Mouse (Mus musculus): ENCODE measurements around the gene Ms4a6c. TPM values are rescaled to one million over a fixed set of nuclear protein-coding genes. Genes with fewer than 3 reads are reported as not detected.
"Not testable (repeated sequence)": the region's sequence is repeated elsewhere in the genome, so short reads cannot be mapped to it uniquely, and the experiment has no call there.

The Ms4a6c gene
- total and polyA plus RNA-seq, 2 experiments from 2014 or later = 2.3 to 3.3 TPM

DNA sequence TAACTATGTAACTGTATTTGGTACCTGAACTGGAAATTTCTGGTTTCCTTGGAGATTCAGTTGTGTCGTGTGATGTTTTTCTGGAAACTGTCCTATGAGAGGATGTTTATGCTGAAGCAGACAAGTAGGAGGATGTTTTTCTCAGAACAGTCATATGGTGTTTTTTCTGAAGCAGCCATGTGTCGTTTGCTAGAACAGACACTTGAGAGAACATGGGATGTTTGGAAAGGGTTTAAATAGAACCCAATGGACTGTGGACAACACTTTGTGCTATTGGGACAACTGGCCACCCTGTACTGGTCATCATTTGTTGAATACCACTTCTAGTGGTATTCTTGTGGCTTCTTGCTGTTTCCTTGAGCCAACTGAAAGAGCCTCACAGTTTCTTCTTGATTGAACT is 16.6 kb downstream of the Ms4a6c start, which contains the start of gene Gm8369:
Gene Gm8369, plus strand, starts transcription at position 193 of the 400 bp plus-strand sequence.
- H3K27ac ChIP-seq = no peak within 1 kb of the TSS
- no peak within 1 kb of the TSS for H3K9ac ChIP-seq (replicated peaks; ENCODE audit: low read length)
- H3K4me2 ChIP-seq (ENCODE audit: low read depth, low read length) = no peak within 1 kb of the TSS
- TF ChIP-seq CTCF (IDR thresholded peaks at IDR 0.05; ENCODE audit: low read depth) = no peak
- no peak for ATAC-seq
- no peaks in the 10 kb centered on the region for H3K27me3 ChIP-seq (ENCODE audit: insufficient read depth, low read length)
- H3K4me3 ChIP-seq (ENCODE audit: low read length) = no peak within 1 kb of the TSS
- no peaks in the 10 kb centered on the region for H3K4me1 ChIP-seq (ENCODE audit: insufficient read depth, low read length)
- no peak for DNase-seq (ENCODE audit: low spot score)
- 74% methylated on average over 2 of the region's 2 CpGs for WGBS
- H3K36me3 ChIP-seq (ENCODE audit: insufficient read depth, low read length) = no peaks in the 10 kb centered on the region
- H3K9me3 ChIP-seq (ENCODE audit: low read length) = no peaks in the 10 kb centered on the region

DNA sequence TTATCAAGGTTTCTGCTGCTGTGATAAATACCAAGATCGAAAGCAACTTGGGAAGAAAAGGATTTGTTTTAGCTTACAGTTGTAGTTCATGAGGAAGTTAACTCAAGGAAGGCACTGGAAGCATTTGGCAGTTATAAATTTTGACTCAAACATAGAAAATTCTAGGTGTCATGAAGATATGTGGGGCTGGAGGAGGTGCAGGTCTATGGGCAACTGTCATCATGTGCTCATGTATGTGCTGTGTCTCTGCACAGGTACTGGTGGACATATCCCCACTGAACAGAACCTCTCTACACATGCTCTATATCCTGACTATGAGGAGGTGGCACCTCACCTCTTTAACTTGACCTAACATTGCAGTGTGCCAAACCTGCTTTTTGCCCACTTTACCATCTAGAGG is 17.4 kb downstream of the Ms4a6c start:
- Histone ChIP-seq H3K9ac (replicated peaks; ENCODE audit: low read length) (no peak overlapping the region), H3K27me3 (ENCODE audit: insufficient read depth, low read length) (no peaks in the 10 kb centered on the region)
- 93% methylated on average over 1 of the region's 1 CpGs for WGBS

DNA sequence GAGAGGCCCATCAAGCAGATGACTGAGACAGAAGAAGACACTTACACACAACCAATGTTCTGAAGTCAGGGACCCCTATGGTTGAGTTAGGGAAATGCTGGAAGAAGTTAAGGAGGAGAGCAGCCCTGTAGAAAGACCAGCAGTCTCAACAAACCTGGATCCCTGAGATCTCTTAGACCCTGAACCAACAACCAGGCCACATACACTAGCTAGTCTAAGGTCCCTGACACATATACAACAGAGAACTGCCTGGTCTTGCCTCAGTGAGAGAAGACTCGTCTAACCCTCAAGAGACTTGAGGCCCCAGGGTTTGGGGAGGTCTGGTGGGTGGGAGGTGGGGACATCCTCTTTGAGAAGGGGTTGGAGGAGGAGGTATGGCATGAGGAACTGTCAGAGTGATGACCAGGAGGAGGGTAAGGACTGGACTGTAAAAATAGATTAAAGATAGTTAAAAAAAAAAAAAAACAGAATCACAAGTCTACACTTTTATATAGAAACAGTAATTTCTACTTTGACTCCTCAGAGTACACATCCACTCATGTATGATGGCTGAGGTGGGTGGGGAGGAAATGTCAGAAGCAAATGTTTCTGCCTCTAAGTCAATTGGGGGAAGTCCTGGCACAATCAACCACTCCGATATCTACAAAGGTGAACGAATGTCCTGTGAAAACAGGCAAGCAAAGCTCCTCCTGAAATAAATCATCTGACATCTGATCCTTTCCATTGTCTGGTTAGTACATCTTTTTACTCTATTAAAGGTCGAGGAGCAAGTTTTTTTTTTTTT is 22.4 kb downstream of the Ms4a6c start:
- Histone ChIP-seq H3K4me3 (ENCODE audit: low read length) (no peak overlapping the region), H3K27me3 (ENCODE audit: insufficient read depth, low read length) (no peaks in the 10 kb centered on the region), H3K4me2 (ENCODE audit: low read depth, low read length) (no peak overlapping the region), H3K4me1 (ENCODE audit: insufficient read depth, low read length) (no peaks in the 10 kb centered on the region), H3K9ac (replicated peaks; ENCODE audit: low read length) (no peak overlapping the region), H3K9me3 (ENCODE audit: low read length) (no peaks in the 10 kb centered on the region), H3K36me3 (ENCODE audit: insufficient read depth, low read length) (no peaks in the 10 kb centered on the region), H3K27ac (no peak overlapping the region)
- 77% methylated on average over 4 of the region's 4 CpGs for WGBS
- no peak for DNase-seq (ENCODE audit: low spot score)
- no peak for ATAC-seq
- no peak for TF ChIP-seq CTCF (IDR thresholded peaks at IDR 0.05; ENCODE audit: low read depth)

More for the DNA sequence above, 17.4 kb downstream of the Ms4a6c start:
- H3K4me3 ChIP-seq (ENCODE audit: low read length) = no peak overlapping the region
- no peaks in the 10 kb centered on the region for H3K9me3 ChIP-seq (ENCODE audit: low read length)
- no peak for DNase-seq (ENCODE audit: low spot score)
- ATAC-seq = no peak
- no peak overlapping the region for H3K27ac ChIP-seq
- no peak overlapping the region for H3K4me2 ChIP-seq (ENCODE audit: low read depth, low read length)
- H3K4me1 ChIP-seq (ENCODE audit: insufficient read depth, low read length) = no peaks in the 10 kb centered on the region
- no peaks in the 10 kb centered on the region for H3K36me3 ChIP-seq (ENCODE audit: insufficient read depth, low read length)
- TF ChIP-seq CTCF (IDR thresholded peaks at IDR 0.05; ENCODE audit: low read depth) = no peak

DNA sequence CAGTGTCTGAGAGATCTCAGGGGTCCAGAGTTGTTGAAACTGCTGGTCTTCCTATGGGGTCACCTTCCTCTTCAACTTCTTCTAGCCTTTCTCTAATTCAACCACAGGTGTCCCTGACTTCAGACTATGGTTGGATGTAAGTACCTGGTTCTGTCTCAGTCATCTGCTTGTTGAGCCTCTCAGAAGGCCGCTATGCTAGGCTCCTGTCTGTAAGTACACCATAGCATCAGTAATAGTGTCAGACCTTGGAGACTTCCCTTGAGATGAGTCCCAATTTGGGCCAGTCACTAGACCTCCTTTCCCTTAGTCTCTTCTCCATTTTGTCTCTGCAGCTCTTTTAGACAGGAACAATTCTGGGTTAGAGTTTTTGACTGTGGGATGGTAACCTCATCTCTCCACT is 23.5 kb downstream of the Ms4a6c start:
- Histone ChIP-seq H3K36me3 (ENCODE audit: insufficient read depth, low read length) (no peaks in the 10 kb centered on the region), H3K4me1 (ENCODE audit: insufficient read depth, low read length) (no peaks in the 10 kb centered on the region), H3K27me3 (ENCODE audit: insufficient read depth, low read length) (no peaks in the 10 kb centered on the region), H3K27ac (no peak overlapping the region), H3K9ac (replicated peaks; ENCODE audit: low read length) (no peak overlapping the region), H3K9me3 (ENCODE audit: low read length) (no peaks in the 10 kb centered on the region), H3K4me3 (ENCODE audit: low read length) (no peak overlapping the region), H3K4me2 (ENCODE audit: low read depth, low read length) (no peak overlapping the region)
- ATAC-seq = no peak
- no peak for DNase-seq (ENCODE audit: low spot score)
- no peak for TF ChIP-seq CTCF (IDR thresholded peaks at IDR 0.05; ENCODE audit: low read depth)
- WGBS = 77% methylated on average over 1 of the region's 1 CpGs

DNA sequence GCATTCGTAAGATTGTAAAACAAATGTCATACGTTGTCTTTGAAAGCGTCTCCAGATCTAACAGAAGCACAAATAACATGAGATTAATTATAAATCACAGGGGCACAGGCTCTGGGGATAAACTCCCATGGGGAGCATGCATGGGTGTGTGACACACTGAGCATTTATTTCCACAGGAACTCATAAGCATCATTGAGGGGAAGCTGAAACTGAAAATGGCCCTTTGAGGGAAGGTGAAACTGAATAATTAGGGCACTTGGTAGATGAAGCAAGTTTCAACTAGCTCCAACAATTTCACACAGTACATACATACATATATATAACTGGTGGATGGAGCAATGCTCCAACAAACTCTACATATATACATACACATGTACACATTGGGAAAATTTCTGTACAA is 25.4 kb downstream of the Ms4a6c start:
- Histone ChIP-seq H3K4me3 (ENCODE audit: low read length) (no peak overlapping the region), H3K27me3 (ENCODE audit: insufficient read depth, low read length) (no peaks in the 10 kb centered on the region), H3K4me1 (ENCODE audit: insufficient read depth, low read length) (no peaks in the 10 kb centered on the region), H3K27ac (no peak overlapping the region), H3K9ac (replicated peaks; ENCODE audit: low read length) (no peak overlapping the region), H3K36me3 (ENCODE audit: insufficient read depth, low read length) (no peaks in the 10 kb centered on the region), H3K4me2 (ENCODE audit: low read depth, low read length) (no peak overlapping the region), H3K9me3 (ENCODE audit: low read length) (no peaks in the 10 kb centered on the region)
- no peak for ATAC-seq
- TF ChIP-seq CTCF (IDR thresholded peaks at IDR 0.05; ENCODE audit: low read depth) = no peak
- no peak for DNase-seq (ENCODE audit: low spot score)
- WGBS = 89% methylated on average over 3 of the region's 3 CpGs

DNA sequence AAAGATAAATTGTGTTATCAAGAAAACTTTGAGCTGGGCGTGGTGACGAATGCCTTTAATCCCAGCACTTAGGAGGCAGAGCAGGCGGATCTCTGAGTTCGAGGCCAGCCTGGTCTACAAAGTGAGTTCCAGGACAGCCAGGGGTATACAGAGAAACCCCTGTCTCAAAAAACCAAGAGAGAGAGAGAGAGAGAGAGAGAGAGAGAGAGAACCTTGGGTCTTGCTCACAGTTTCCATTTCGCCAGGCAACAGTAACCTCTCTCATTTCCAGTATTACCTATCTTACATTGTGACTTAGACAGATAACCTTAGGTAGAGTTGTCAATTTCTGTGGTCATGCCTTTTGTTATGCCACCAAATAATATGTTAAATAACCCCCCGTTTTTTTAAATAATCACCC is 27.2 kb downstream of the Ms4a6c start:
- no peak for DNase-seq (ENCODE audit: low spot score)
- no peak for ATAC-seq
- Histone ChIP-seq H3K4me3 (ENCODE audit: low read length) (no peak overlapping the region), H3K4me1 (ENCODE audit: insufficient read depth, low read length) (no peaks in the 10 kb centered on the region), H3K9me3 (ENCODE audit: low read length) (no peaks in the 10 kb centered on the region), H3K9ac (replicated peaks; ENCODE audit: low read length) (no peak overlapping the region), H3K36me3 (ENCODE audit: insufficient read depth, low read length) (no peaks in the 10 kb centered on the region), H3K4me2 (ENCODE audit: low read depth, low read length) (no peak overlapping the region), H3K27ac (no peak overlapping the region), H3K27me3 (ENCODE audit: insufficient read depth, low read length) (no peaks in the 10 kb centered on the region)
- no peak for TF ChIP-seq CTCF (IDR thresholded peaks at IDR 0.05; ENCODE audit: low read depth)
- 85% methylated on average over 6 of the region's 6 CpGs for WGBS

DNA sequence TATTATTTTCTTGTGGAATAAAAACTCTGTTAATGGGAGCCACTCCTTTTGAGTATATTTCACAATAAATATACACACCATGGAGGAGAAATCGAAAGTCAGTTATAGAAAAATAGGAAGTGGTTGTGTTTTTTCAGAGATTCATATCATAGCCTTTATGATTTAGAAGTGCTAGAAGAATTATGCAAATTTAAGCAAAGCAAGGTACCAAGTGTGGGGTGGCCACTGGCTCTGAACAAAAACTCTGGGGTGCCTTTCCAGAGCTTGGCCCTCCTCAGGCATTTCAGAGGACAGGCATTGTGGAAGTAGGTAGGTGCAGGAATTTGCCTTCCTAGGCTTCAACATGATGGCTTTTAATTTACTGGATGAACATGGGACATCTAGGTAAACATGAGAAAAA is 28.1 kb downstream of the Ms4a6c start:
- not testable (repeated sequence) for H3K36me3 ChIP-seq (ENCODE audit: insufficient read depth, low read length); ATAC-seq; H3K9ac ChIP-seq (replicated peaks; ENCODE audit: low read length); H3K9me3 ChIP-seq (ENCODE audit: low read length); H3K27me3 ChIP-seq (ENCODE audit: insufficient read depth, low read length); H3K4me3 ChIP-seq (ENCODE audit: low read length); H3K27ac ChIP-seq; H3K4me1 ChIP-seq (ENCODE audit: insufficient read depth, low read length); DNase-seq (ENCODE audit: low spot score); H3K4me2 ChIP-seq (ENCODE audit: low read depth, low read length)
- 81% methylated on average over 1 of the region's 1 CpGs for WGBS

Measured in hindbrain, postnatal 0 days (tissue).